Mouse (Mus musculus) mature B cell (primary cell): ENCODE data around the gene Xpc.

Experiments
- in situ Hi-C: fragments of 300-500 bp; cut with MboI; formaldehyde crosslinking; loops from 2 replicates; pipeline ENCODE4 v1.14.3; 2019

The Xpc gene

DNA sequence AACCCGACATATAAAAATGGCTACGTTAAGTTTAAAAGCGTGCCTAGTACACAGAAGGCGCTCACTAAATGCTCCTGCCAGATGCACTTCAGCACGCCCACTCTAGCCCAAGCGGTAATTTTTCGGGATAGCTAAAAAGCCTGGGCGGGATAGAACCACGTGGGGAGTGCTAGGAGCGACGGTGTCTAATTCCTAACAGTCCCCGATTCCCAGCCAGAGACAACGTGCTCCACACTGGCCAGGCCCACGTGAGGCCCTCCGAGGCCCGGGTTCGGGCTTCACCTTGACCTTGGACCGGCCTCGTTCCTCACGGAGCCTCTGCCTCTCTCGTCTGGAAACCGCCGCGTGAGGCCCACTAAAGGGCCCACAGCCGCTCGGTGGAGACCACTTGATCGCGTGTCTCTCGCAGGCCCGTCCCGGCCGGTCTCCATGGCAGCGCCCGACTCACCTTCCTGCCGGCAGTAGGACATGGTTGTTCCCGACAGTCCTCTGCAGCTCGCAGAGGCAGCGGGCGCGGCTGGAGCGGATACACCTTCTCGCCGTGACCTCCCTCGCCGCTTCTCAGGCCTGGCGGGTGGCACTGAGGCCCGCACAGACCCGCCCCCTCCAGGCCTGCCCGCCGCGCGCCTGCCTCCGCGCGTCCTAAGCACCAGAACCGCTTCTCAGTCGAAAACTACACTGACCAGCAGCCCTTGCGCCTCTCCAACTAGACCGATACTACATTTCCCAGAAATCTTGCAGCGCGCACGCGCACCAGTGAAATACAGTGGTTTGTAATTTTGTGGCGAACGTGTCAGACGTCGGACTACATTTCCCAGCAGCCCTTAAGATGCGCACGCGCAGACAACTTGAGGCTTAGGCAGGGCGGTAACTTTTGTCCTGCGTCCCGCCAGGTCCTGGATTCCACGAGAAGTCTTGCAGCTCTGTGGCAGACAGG lies 42.6 kb downstream of the Xpc start, which contains the start of the genes Chchd4 and Tmem43:
Chchd4 (minus strand) TSS at position 679 of the 937 bp plus-strand sequence.
Tmem43 (plus strand) TSS at position 836 of the 937 bp plus-strand sequence.
- in situ Hi-C loops, result loop anchor here (5.0 kb wide), 1 partner anchor 44 kb away; the partner anchor contains the start of genes Lsm3 and Xpc

DNA sequence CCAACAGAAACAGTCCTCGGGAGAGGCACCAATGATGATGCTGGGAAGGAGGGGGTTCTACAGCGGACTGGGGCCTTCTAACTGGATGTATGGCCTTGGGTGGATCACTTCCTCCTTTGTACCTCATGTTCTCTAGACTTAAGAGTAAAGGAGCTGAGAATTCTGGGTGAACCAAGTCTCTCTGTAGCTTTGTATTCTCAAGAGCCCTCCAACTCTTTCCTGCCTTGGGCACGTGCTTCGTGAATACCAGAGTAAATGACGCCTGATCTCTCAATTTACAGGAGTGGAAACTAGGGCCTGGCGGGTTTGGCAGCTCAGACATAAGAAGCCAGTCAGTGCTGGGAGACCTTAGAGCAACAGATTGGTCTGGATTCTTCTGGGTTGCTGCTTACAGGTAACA lies 43.4 kb downstream of the Xpc start:
- in situ Hi-C loops, result loop anchor here (5.0 kb wide), 1 partner anchor 45 kb away; the partner anchor contains the start of genes Lsm3 and Xpc

DNA sequence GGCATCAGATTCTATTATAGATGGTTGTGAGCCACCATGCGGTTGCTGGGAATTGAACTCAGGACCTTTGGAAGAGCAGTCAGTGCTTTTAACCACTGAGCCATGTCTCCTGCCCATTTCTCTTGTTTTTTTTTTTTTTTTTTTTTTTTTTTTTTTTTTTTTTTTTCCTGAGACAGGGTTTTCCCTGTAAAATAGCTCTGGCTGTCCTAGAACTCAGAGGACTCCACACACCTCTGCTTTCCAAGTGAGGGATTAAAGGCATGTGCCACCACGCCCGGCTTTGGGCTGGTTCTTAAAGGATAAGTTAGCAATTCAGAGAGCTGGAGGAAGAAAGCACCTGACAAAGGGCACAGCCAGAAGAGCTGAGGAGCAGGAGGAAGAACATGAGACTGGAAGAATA lies 44.3 kb downstream of the Xpc start:
- in situ Hi-C loops, result loop anchor here (5.0 kb wide), 1 partner anchor 46 kb away; the partner anchor contains the start of genes Lsm3 and Xpc

DNA sequence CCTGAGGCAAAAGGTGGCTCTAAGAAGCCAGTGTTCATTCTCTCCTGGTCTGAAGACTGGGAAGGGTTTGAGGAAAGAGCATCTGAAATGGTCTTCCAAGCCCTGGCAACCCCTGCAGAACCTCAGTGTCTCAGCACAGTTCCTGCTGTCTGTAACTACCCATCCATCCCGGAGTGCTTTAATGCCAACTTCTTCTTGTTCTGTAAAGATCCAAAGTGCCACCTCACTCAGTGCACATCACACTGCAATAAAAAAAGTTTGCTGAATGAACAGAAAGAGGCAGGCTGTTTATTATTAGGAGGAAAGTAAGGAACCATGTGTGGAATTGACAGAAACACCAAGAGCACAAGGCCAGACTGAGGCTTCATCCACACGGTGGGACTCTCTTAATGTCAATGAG lies 45.0 kb downstream of the Xpc start:
- in situ Hi-C loops, result loop anchor here (5.0 kb wide), 1 partner anchor 47 kb away; the partner anchor contains the start of genes Lsm3 and Xpc

DNA sequence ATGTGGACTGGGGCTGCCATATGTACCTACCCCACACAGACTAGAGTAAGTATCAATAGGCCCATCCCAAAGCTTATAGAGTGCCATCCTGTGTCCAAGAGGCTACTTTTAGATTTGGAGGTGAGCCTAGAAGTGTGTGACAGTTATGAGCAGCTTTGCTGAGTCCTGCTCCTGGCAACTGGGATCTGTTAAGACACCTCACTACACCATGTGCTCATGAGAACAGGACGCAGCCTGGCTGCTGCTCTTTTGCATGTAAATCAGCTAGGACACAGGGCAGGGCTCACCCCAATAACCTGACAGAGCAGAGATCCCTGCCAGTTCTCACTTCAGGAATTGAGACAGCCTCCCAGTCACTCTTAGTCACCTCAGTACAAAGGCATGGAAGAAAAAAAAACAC lies 48.6 kb downstream of the Xpc start:
- in situ Hi-C loops, result no loop called here

DNA sequence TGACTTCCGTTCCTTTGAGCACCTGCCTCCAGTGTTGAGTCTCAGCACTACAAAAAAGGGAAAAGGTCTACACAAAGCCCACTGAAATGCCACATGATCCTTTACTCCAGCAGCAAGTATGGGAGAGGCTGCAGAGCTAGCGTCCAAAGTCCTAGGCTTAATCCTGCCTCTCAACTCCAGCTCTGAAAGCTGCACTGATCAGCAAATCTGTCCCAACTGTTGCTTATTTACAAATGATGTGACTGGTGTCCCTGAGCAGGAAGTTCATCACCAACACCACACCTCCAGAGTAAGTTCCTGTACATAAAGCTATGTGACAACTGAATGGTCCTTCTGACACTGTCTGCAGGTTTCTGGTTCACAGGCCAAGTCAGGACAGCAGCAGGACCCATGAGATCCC lies 49.9 kb downstream of the Xpc start:
- in situ Hi-C loops, result no loop called here

DNA sequence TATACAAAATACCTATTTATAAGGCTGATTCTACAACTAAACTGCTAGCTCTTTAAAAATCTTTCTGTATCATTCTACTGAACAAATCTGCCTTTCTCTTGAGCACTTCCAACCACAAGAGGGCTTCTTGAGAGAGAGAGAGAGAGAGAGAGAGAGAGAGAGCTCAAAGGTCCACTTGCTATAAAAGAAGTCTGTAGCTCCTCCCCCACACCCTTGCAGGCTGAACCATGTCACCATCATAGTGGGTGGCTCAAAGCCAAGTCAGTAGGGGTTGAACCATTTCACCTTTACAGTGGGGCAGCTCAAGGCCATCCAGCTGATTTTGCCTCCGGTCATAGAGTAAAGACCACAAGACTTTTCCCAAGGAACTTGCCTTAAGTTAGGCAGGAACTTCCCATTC lies 56.2 kb downstream of the Xpc start:
- in situ Hi-C loops, result no loop called here

DNA sequence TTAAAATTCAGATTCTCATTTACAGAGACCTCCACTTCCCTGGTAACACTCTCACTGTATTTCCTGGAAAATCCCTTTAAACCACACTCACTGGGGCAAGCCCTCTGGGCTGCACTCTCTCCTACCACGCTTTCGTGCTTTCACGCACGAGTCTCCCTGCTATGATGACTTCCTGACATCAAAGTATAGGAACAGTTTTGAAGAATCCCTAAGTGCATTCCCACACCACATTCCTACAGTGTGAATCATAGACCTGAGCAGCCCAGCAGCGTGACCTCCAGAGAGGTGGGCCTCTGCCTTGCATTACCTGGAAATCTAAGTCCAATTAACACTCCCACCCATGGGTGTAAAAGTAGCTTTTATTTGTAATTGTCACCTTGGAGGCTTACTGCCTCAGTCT lies 61.1 kb downstream of the Xpc start:
- in situ Hi-C loops, result no loop called here

DNA sequence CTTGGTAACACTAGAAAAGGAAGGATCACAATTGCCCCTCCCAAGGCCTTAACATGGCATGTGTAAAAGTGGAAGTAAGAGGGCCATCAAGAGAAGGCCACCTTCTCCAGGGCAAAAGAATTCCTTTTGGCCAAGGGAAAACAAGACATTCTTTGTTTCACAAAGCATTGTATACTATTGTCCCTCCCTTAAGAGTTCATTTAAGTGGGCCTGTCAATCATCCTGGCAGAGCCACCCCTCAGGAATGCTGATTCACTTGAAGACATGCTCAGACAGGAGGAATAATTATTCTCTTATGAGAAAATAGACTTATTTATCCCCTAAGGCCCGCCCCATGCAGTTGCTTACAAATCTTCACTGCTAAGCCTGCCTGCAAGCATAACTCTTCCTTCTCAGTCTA lies 63.6 kb downstream of the Xpc start:
- in situ Hi-C loops, result no loop called here

DNA sequence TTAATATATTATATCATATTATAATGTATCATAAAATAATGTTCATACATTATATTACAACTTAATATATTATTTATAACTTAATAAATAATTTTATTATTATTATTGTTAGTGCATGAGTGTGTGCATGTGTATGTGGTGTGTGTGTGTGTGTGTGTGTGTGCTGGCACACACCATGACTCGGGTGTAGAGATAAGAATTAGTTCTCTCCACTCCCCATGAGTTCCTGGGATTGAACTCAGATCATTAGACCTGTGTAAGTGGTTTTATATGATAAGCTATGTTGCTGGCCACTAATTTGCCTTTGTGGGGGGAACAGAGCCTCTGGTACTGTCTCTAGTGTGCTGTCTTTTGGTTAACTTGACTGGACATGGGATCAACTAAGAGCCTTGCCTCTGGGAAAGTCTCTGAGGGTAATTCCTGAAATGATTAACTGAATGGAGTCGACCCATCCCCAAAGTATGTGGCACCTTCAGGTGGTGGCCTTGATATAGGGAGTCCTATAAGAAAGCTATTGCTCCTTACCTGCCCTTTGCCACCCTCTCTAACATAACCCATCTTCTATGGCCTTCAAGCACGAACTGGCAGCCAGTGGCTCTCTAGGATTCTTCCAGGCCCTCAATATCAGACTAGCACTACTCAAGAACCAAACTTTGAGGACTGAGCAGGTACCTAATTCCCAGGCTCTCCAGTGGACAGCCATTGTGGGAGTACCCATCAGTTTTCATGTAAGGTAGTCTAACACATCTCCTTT lies 66.0 kb downstream of the Xpc start:
- in situ Hi-C loops, result no loop called here

DNA sequence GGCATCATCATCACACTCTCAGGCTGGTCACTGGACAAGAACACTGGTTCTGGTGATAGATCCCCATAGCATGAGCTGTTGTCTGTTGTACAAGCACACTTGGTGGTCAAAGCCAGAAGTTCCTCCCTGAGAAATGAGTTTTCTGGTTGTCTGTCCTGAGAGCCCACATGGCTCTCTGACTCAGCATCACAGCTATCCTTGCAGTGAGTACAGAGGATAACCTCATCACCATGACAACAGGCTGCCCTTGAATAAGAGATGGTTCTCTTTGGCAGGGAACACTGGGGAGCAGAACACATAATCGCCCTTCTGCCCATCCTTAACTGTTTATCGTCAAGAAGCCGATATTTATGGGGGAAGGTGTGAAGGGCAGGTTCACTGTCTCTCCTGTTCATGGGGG lies 70.4 kb downstream of the Xpc start:
- in situ Hi-C loops, result no loop called here

DNA sequence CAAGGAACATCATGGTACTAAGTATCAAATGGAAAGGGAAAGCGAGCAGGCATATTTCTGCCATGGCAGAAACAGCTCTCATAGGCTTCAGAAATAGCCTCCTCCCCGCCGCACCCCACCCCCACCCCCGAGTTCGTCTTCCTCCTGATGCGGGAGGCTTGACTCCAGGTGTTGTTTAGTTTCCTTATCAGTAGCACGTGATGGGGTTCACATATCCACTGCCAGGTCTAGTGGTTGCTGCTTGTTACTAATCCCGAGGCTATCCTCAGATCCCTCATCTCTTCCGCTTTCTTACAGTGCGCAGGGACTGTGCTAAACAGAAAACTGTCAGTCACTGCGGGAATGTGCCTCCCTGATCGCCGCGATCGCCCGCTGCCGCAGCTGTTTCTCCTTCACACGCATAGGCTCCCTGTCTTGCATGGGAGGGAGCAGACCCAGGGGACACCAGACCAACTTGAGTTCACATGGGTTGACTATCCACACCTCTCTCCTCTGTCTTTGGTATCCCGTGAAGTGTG lies 74.5 kb downstream of the Xpc start:
- in situ Hi-C loops, result no loop called here

DNA sequence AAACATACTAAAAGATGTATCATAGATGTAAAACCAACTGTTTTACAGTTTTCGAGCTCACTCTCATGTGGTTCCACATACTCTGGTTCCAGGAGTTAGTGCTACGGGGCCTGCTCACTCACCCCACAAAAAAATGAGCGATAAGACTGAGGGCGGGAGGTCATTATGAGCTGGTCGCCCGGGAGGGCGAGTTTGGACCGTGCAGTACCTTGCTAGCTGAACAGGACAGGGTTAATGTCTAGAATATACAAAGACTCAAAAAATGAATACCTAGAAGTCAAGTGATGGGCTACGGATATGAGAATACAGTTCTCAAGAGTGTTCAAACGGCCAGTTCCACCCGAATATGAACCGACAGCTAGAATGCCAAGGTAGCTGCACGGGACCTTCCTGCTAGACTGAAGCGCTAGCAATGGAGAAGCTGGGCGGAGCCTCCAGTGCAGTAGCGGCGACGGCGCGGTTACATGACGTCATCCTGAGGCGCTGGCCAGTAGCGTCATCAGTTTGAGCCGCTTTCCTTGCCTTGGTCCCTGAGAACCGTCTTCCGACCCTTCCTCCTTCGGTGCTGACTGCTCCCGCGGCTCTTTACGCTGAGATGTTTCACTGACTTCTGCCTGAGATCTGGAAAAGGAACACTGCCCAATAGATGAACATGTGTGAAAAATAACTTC lies 75.1 kb downstream of the Xpc start:
- in situ Hi-C loops, result no loop called here
